Mouse (Mus musculus) monocyte, adult 5-6 weeks (primary cell): ENCODE results near the gene Rnf213. TPM values are rescaled to one million over a fixed set of nuclear protein-coding genes. Genes with fewer than 3 reads are reported as not detected.
A peak's percentile ranks its signal among the peaks of the same experiment; 100 is the strongest.

Experiments
- ATAC-seq: fragments of 153-309, 156-312 bp; replicated peaks from 2 replicates; pipeline ENCODE4 v1.8.0; 2017; ENCODE audit warnings: mild to moderate bottlenecking; ENCODE audit not compliant: low TSS enrichment, insufficient number of reproducible peaks, severe bottlenecking, poor library complexity, low FRiP score
- total RNA-seq: library from RNA; stranded (forward); fragments of 200-1000, 200-491, 200-594 nt; gene quantifications from 3 replicates; pipeline ENCODE4 v1.2.3, GENCODE M21; 2017

The Rnf213 gene
- total RNA-seq, 1 experiment from 2014 or later: 58.5 TPM

DNA sequence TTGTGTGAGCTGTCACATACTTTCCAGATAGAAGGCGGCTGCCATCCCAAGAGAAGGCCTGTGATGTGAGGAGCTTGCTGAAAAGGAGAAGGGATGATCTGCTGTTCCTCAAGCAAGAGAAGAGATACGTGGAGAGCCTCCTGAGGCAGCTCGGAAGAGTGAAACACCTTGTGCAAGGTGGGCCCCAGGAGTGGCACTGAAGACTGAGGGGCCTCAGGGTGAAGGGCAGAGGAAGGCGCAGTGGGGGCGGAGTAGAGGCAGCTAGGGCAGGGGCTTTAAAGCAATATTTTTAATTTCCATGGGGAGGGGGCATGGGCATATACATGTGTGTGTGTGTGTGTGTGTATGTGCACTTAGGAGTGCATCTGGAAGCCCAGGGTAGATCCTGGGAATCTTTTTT, 35.1 kb downstream of the Rnf213 start:
- ATAC-seq: no peak

DNA sequence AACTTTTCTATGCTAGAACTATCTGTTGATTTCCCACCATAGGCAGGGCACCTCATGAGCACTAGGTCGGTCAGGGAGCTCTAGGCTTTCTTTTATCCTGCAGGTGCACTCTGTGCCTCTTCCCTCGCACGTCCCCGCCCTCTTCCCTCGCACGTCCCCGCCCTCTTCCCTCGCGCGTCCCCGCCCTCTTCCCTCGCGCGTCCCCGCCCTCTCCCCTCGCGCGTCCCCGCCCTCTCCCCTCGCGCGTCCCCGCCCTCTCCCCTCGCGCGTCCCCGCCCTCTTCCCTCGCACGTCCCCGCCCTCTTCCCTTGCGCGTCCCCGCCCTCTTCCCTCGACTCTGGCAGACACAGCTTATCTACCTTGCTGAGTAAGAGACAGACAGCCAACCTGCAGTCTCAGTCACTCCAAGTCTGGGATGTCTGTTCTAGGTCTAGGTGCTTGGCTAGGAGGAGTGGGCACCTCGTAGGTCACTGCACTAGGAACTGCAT, 35.8 kb downstream of the Rnf213 start:
- ATAC-seq: peak; percentile 83

DNA sequence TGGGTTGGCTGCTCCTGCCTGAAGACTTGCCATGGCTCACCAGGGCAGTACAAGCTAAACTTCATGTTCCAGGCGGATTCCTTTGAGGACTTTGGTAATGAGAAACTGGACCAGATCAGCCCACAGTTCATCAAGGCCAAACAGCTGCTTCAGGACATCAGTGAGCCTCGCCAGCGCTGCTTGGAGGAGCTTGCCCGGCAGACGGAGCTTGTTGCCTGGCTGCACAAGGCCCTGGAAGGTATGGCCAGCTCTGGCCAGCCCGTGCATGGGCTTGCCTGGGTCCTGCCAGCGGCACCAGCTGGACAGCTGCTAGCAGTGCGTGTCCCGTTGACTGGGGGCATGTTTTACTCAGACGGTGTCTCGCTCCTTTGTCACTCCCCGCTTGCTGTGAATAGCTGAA, 38.6 kb downstream of the Rnf213 start:
- no peak for ATAC-seq

DNA sequence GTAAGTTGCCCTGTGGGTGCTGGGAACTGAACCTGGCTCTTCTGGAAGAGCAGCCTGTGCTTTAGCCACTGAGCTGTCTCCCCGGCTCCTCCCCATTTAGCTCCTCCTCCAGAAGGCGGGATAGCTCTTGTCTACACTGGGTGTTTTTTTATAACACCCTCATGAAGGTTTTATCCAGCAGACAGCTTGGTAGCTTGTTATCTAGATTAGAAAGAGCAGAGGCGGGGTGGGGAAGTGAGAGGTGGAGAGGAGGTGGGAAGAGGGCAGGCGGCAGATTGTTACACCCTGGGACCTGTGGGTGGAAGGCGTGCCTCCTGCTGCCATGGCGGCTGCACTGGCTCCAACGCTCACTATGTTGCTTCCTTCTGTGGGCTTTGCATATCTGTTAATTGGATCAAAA, 39.8 kb downstream of the Rnf213 start:
- no peak for ATAC-seq

DNA sequence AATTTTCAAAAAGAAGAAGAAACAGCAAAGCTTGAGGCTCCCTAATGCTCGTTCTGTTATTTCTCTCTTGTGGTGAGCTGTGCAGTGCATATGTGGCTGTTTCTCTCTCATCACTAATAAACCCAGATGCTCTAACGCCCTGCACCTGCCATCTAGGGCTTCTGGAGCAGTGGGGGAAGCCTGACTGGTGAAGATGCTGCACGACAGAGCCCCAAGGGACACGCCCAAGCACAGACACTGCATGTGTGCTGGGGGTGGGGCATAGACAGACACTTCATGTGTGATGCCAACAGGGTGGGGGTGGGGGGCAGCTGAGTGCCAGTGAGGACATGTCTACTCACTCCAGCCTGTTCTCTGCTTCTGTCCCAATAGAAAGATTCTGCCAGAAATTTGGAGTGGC, 41.4 kb downstream of the Rnf213 start:
- ATAC-seq: no peak

DNA sequence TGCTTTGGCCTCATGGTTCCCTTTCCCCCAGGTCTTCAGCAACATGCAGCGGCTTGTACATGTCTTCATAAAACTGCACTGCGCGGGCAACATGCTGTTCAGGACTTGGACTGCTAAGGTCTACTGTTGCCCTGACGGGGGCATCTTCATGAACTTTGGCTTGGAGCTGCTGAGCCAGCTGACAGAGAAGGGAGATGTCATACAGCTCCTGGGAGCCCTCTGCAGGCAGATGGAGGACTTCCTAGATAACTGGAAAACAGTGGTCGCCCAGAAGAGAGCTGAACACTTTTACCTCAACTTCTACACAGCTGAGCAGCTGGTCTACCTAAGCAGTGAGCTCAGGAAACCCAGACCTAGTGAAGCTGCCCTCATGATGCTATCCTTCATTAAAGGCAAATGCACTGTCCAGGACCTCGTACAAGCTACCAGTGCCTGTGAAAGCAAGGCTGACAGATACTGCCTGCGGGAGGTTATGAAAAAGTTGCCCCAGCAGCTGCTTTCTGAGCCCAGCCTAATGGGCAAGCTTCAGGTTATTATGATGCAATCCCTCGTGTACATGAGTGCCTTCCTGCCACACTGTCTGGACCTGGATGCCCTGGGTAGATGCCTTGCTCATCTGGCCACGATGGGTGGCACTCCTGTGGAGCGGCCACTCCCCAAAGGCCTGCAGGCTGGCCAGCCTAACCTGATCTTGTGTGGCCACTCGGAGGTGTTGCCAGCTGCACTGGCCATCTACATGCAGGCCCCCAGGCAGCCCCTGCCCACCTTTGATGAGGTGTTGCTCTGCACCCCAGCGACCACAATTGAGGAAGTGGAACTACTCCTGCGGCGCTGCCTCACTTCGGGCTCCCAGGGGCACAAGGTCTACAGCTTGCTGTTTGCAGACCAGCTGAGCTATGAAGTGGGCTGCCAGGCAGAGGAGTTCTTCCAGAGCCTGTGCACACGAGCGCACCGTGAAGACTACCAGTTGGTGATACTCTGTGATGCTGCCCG, 43.3 kb downstream of the Rnf213 start:
- ATAC-seq: peak; percentile 28

DNA sequence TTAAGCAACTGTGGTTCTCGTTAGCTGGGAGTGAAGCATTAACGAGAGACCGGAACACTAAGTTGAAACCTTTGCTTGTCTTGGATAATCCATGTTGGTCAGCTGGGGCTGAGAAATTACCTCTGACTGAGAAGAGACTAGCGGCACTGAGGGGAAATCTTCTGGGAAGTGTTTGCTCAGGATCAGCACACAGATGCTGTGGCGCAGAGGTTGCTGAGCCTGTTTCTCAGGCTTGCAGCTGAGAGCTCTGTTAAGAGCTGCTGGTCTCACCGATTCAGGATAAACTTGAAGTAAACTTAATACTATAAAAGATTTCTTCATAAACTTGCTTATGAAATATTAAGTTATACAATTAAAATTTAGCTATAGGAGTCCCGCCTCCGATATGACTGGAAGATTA, 45.9 kb downstream of the Rnf213 start:
- ATAC-seq: no peak

DNA sequence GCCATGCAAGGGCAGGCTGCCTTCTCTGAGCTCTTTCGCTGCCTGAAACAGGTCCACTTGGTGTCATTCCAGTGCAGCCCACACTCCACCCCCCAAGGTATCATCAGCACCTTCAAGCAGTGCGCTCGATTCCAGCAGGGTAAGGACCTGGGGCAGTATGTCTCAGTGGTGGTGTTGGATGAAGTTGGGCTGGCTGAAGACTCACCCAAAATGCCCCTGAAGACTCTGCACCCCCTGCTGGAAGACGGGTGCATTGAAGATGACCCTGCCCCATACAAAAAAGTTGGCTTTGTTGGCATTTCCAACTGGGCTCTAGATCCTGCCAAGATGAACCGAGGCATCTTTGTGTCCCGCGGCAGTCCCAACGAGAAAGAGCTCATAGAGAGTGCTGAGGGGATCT, 49.3 kb downstream of the Rnf213 start:
- no peak for ATAC-seq

DNA sequence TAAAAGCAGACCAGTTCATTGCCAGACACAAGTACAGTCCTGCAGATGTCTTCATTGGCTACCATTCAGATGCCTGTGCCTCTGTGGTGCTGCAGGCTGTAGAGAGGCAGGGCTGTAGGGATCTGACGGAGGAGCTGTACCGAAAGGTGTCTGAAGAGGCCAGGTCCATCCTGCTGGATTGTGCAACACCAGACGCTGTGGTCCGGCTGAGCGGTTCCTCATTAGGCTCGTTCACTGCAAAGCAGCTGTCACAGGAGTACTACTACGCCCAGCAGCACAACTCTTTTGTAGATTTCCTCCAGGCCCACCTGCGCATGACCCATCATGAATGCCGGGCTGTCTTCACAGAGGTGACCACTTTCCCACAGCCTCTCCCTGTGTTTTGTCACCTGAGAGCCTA, 50.5 kb downstream of the Rnf213 start:
- ATAC-seq: no peak

DNA sequence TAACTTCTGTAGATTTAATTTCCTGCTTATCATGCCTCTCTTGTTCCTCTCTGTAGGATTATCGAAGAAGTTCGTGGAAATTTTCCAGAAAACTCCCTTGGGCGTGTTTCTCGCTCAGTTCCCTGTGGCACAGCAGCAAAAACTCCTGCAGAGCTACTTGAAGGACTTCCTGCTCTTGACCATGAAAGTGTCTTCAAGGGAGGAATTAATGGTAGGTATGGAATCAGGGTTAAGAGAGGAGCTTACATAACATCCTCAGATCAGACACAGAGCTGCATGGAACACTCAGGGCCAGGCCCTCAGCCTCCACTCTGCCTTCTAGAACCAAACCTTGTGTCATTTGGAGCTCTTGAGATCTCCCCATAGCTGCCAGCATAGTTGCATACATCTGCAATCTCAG, 63.2 kb downstream of the Rnf213 start:
- no peak for ATAC-seq

DNA sequence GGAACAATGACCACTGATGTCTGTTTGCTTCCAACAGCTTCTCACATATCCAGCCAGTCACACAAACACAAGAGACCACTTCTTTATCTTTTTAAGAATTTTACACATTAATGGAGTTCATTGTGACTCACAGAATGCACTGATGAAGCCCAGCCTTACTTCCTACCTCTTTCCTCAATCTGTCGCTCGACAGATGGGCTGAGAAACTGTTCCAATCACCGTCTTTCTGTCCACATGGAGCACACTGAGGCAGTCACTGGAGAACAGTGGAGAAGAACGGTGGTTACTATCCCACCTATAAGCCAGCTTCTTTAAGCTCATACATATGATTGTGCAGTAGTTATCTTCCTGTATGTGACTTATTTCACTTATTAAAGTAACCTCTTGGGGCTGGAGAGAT, 85.0 kb downstream of the Rnf213 start:
- no peak for ATAC-seq

DNA sequence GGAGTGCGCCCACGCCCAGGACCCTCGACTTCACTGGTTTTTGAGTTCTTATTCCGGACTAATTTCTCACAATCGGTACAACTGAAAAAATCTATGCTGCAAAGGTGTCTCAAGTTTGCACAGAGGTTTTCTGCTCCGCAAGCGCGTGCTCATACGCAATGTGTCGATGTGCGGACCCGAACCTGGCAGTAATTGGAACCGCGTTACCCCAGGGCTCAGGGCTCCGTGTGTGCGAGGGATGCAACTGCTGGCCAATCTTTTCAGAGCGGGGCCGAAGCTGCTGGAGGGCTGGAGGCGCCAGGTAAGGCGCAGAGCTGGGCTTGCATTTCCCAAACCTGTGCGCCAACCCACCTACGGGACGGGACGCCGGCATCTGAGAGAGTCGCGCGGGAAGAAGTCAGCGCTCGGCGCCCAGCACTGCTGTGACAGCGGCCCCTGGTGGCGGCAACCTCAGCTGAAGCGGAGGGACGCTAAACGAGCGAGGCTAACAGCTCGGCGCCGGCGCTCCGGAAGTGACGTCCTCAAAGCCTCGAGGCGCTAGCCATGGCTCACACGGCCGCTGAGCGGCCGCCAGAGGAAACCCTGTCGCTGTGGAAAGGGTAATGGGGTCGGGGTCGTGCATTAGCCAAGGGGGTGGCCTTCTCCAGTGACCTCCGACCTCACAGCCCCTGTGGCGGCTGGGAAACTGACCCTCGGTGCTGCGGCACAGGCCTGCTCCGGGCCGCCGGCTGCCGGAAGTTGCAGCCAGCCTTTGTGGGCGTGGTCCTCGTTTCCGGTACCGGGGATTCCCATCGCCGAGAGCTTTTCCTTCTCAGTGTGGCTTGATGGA, 98.2 kb downstream of the Rnf213 start, which contains the start of gene Endov:
TSS of gene Endov (plus strand) at position 487 of the 829 bp plus-strand sequence.
- ATAC-seq: peak; percentile 94

DNA sequence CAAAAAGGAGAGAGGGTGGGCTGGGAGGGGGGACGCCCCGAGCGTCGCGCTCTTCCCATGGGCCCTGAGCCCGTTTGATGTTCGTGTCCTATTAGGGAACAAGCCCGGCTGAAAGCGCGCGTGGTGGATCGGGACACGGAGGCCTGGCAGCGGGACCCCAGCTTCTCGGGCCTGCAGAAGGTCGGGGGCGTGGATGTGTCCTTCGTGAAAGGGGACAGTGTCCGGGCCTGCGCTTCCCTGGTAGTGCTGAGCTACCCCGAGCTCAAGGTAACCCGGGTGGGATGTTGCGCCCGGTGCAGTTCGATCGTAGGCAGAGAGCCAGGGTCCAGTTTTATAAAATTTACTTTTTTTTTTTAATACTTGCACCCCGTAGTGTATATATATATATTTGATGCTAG, 98.8 kb downstream of the Rnf213 start:
- ATAC-seq: no peak; the same call in 1 of the 2 replicates

DNA sequence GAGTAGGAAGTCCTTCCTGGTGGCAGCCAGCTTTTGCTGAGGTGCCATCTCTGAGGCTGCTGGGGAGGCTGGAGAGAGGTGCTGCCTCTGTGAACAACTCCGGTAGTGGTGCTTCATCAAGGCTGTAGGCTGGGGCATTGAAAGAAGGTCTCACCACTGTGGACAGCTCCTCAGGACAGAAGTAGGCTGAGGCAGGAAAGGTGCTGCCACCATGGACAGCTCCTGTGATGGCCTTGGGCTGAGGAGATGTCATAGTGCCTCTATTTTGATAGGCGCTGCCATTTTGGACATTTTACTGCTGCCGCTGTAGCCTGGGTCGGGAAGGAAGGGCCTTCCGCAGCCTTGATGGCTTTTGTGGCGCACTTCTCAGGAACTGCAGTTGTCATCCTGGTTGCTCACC, 99.9 kb downstream of the Rnf213 start:
- ATAC-seq: no peak

DNA sequence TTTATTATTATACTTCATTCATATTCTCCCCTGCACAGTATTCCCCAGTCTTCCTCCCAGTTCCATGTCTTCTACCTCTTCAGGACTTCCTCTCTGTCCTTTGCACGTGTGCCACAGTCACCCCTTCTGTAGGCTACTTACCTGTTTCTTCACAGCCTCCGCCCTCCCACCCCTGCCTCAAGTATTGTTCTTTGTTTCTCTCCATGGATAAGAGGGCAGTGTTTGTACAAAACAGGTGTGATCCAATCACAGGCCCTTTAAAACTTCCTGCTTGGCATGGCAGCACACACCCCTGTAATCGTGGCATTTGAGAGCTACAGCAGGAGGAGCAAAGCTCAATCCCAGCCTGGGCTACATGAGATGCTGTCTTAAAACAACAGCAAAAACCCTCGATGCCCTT, 100.6 kb downstream of the Rnf213 start:
- ATAC-seq: no peak

DNA sequence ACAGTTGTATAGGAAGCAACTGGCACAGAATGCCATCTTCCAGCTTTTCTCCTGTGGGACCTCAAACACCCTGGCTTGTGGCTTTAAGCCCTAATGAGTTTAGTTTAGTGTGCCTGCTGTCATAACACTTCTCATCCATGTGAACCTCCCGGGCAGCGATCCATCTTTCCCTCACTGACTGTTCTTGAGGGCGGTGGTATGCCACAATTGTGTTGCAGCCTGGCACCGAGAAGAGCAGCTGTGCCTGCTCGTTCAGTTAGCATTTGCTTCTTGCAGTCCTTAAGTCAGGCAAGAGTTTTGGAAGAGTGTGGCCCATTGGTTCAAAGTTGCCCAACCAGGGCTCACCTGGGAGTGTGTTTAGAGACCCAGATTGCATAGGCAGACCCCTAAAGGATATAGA, 103.2 kb downstream of the Rnf213 start:
- no peak for ATAC-seq

DNA sequence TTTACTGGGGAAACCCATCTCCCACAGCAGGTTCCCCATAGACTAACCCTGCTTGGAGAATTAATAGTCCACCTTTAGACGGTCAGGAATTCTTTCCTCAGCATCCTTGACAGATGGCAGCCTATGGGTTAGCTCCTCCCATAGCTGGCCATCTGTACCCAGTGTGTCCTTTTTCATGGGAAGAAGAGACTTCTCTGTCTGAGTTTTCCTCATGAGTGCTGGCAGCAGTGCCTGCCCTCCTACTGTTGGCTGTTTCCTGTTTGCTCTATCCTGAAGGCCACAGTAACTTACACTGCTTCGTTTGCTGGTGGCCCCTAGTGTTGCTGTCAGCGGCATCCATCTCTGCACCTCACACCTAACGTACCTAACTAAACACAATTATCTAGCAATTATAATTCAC, 104.6 kb downstream of the Rnf213 start:
- ATAC-seq: no peak

DNA sequence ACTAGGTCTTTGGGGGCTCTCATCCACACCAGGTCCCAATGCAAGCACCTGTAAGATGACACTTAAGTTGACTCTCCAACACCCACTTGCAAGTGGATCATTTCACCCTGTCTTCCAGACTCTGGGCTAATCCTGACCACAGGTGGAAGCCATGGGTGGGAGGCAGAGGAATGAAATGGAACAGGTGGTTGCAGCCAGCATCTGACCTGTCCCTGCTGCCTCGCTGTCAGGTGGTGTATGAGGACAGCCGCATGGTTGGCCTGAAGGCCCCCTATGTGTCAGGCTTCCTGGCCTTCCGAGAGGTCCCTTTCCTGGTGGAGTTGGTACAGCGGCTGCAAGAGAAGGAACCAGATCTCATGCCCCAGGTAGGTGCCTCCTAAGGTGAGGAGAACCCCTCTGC, 106.4 kb downstream of the Rnf213 start:
- no peak for ATAC-seq

DNA sequence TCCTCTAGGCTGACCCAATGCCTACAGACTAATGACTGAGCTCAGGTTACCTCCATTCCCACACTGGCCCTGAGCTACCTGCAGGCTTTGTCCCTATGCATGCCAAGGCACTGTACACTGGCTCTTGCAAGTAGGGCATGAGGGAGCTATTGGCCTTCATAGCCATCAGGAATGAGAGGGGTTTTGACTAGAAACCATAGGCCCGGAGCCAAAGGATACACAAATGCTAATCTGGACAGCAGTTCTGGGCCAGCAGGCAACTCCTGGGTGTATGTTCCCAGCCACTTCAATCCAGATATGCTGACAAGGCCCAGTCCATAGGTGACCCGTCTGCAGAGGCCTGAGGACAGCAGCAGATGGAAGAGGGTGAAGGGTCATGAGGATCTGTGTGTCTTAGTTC, 107.1 kb downstream of the Rnf213 start:
- ATAC-seq: no peak
